Mouse (Mus musculus): Measurements from ENCODE around the gene Uri1. TPM values are rescaled to one million over a fixed set of nuclear protein-coding genes. Genes with fewer than 3 reads are reported as not detected.

Gene Uri1
- 41.3 and 54.3 TPM in 2 replicates for polyA plus RNA-seq (2011; ENCODE audit: insufficient read length, low read depth, missing spikeins)

DNA sequence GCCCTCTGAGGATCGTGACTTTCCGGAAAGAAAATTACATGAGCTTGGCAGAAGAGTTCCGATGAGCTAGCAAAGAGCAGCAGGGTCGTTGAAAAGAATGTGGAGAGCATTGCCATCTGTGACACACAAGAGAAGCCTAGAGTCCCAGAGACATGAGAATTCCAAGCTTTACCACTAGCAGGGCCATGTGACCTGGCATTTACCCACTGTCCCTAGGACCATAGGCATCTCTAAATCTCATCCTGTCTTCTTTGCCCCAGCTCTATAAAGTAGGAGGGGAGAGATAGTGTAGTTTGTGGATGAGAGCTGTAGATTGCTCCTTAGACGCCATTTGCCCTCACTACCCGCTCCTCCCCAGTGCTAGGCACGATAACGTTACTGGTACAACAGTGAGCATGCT, at the start of gene Uri1:
Gene Uri1 (minus strand): TSS at position 101 of the 400 bp plus-strand sequence.
- Histone ChIP-seq H3K4me3 (ENCODE audit: insufficient read depth, low read length) (no peak within 1 kb of the TSS), H3K27ac (ENCODE audit: insufficient read depth, low read length) (no peak within 1 kb of the TSS), H3K4me1 (ENCODE audit: control insufficient read depth, insufficient read depth, low read length) (no peaks in the 10 kb centered on the region)
- TF ChIP-seq CTCF (IDR thresholded peaks at IDR 0.05; ENCODE audit: borderline replicate concordance, insufficient read depth, low read length) (no peak), POLR2A (IDR thresholded peaks at IDR 0.05; ENCODE audit: low read depth, low read length) (no peak)

DNA sequence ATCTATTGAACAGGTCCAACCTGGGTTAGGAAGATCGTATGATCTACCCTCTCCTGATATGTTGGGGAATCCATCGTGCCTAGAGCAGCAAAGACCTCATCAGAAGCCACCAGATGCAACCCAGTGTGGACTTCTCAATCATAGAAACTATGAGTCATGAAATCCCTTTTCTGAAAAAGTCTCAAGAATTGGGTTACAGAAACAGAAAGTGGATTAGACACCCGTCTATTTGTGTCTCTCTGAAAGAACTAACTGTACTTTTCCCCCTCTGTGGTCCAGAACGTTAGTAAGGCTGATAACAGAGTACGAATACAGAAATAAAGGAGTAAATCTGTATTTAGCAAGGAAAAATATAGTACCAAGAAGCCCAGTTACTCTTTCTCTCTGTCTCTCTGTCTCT, 47.7 kb upstream of the Uri1 start:
- TF ChIP-seq POLR2A (IDR thresholded peaks at IDR 0.05; ENCODE audit: low read depth, low read length) (no peak), CTCF (IDR thresholded peaks at IDR 0.05; ENCODE audit: borderline replicate concordance, insufficient read depth, low read length) (no peak)
- Histone ChIP-seq H3K4me1 (ENCODE audit: control insufficient read depth, insufficient read depth, low read length) (peaks cover 3% of the 10 kb centered on the region; the same call in 1 of the 2 replicates), H3K4me3 (ENCODE audit: insufficient read depth, low read length) (no peak overlapping the region), H3K27ac (ENCODE audit: insufficient read depth, low read length) (no peak overlapping the region)

DNA sequence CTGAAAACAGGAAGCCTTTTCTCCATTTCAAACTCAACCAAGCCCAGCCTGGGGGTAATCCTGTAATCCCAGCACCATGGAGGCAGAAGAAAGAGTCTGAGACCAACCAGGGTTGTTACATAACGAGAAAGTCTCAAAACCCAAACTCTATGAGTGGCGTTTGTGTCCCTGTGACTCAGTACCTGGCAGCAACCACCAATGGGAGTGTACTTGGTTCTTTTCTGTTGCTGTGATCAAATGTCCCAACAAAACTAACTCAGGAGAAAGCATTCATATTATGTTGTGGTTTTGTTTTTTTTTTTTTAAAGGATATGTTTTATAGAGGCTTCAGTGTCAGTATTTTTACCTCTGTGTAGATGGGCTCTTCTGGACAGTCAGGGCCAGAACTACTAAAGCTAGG, 47.3 kb upstream of the Uri1 start:
- peaks cover 3% of the 10 kb centered on the region; the same call in 1 of the 2 replicates for H3K4me1 ChIP-seq (ENCODE audit: control insufficient read depth, insufficient read depth, low read length)
- H3K4me3 ChIP-seq (ENCODE audit: insufficient read depth, low read length), result no peak overlapping the region
- no peak overlapping the region for H3K27ac ChIP-seq (ENCODE audit: insufficient read depth, low read length)
- TF ChIP-seq CTCF (IDR thresholded peaks at IDR 0.05; ENCODE audit: borderline replicate concordance, insufficient read depth, low read length) (no peak), POLR2A (IDR thresholded peaks at IDR 0.05; ENCODE audit: low read depth, low read length) (no peak)

DNA sequence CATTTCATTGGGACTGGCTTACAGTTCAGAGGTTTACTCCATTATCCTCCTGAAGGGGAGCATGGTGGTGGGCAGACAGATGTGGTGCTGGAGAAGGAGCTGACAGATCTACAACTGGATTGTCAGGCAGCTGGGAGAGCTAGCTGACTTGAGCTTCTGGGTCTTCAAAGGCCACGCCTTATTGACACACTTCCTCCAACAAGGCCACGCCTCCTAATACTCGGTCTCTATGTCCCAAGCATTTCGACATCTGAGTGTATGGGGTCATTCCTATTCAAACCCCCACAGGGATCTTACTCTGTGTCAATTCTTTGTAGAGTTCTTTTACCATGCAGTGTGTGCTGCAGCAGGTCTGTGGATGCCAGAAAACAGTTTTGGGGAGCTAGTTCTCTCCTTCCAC, 41.1 kb upstream of the Uri1 start:
- Histone ChIP-seq H3K4me1 (ENCODE audit: control insufficient read depth, insufficient read depth, low read length) (0 out of 2 replicates have a peak, but pooled peaks cover 3% of the 10 kb centered on the region), H3K27ac (ENCODE audit: insufficient read depth, low read length) (no peak overlapping the region), H3K4me3 (ENCODE audit: insufficient read depth, low read length) (no peak overlapping the region)
- no peak for TF ChIP-seq CTCF (IDR thresholded peaks at IDR 0.05; ENCODE audit: borderline replicate concordance, insufficient read depth, low read length)
- TF ChIP-seq POLR2A (IDR thresholded peaks at IDR 0.05; ENCODE audit: low read depth, low read length), result no peak

DNA sequence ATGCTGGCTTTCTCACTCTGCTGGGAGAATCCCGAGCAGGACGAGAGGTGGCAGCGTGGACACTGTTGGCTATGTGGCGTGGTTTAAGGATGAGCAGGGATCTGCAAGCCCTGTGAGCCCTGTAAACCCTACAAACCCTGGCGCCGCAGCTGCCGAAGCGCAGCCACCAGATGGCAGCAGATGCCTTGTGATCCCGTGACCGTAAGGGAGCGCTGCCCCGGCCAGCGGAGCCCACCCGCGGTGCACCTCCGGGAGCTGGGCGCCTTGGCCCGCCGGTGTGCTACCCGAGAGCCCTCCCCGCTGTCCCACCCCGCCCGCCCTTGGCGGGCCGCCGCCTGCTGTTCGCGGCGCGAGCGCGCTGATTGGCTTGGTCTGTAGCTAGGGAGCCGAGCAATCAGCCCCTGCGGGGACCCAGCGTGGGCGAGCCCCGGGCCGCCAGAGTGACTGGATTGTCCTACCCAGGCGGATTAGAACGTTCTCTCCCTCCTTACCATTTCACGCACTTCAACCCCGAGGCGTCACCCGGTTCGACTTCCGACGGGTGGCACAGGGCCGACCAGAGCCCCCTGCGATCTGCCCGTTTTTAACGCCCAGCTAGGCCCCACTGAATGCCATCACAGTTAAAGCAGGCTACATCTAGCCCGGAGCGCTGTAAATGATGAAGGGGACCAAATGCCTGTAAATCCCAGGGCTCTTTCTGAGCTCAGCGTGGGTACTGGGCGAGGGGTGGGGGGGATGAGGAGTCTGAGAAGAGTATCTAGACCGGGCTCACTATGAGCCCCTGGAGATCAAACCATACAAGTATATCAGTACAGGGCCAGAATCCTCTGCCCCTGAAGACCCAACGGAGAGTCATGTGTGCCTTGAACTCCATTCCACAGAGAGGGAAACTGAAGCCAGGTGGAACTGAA, 38.0 kb upstream of the Uri1 start:
- H3K4me3 ChIP-seq (ENCODE audit: insufficient read depth, low read length), result peak overlapping the region; percentile 25
- no peaks in the 10 kb centered on the region for H3K4me1 ChIP-seq (ENCODE audit: control insufficient read depth, insufficient read depth, low read length)
- TF ChIP-seq CTCF (IDR thresholded peaks at IDR 0.05; ENCODE audit: borderline replicate concordance, insufficient read depth, low read length) (peak; percentile 96), POLR2A (IDR thresholded peaks at IDR 0.05; ENCODE audit: low read depth, low read length) (no peak; the same call in none of the 2 replicates)

DNA sequence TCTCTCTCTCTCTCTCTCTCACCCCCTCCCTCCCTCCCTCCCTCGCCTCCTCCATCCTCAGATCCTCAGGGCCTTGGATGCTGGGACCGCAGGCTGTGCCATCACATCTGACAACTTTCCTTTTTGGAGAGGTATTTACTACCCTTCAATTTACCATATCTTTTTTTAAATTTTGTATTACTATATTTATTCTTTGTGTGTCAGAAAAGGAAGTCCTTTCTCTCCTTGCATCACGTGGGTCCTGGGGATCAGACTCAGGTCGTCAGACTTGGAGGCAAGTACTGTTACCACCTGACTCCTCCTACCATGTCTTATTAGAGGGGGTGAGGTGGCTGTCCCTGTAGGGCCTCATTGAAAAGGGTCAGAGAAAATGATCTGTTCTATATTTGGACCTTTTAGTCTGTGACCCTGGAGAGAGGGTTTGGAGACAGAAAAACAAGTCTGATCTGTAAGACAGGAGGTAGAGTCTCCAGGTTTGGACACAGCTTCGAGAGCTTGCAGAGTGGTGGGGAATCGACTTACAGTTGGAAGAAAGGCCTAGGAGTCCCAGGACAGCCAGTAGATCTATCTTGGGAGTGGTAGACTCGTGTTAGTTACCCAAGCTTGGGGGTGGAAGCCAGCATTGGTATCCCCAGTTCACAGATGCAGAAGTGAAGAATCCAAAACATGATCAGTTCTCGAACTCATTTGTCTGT, 36.4 kb upstream of the Uri1 start:
- Histone ChIP-seq H3K27ac (ENCODE audit: insufficient read depth, low read length) (no peak overlapping the region), H3K4me1 (ENCODE audit: control insufficient read depth, insufficient read depth, low read length) (no peaks in the 10 kb centered on the region), H3K4me3 (ENCODE audit: insufficient read depth, low read length) (no peak overlapping the region)
- no peak for TF ChIP-seq CTCF (IDR thresholded peaks at IDR 0.05; ENCODE audit: borderline replicate concordance, insufficient read depth, low read length)
- TF ChIP-seq POLR2A (IDR thresholded peaks at IDR 0.05; ENCODE audit: low read depth, low read length), result no peak

More for the DNA sequence above, 38.0 kb upstream of the Uri1 start:
- H3K27ac ChIP-seq (ENCODE audit: insufficient read depth, low read length), result peak overlapping the region; percentile 36; the same call in 1 of the 2 replicates

DNA sequence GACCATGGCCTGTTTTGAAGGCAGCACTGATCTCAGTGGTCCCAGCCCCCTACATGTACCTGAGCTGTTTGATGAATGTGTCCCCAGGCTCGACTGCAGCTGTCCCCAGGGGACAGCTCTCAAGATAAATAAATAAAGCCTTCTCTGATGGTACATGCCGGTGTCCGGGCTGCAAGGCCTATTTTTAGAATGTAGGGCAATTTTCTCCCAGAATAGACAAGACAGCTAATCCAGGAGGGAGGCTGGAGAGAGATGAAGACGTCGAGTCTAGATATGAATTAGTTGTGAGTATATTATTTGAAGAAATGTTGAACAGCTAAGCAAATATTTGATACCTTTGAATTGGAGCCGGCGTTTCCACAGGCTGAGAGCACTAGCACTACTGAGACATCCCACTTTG, 35.7 kb upstream of the Uri1 start:
- TF ChIP-seq POLR2A (IDR thresholded peaks at IDR 0.05; ENCODE audit: low read depth, low read length) (no peak), CTCF (IDR thresholded peaks at IDR 0.05; ENCODE audit: borderline replicate concordance, insufficient read depth, low read length) (no peak)
- no peak overlapping the region for H3K27ac ChIP-seq (ENCODE audit: insufficient read depth, low read length)
- no peak overlapping the region for H3K4me3 ChIP-seq (ENCODE audit: insufficient read depth, low read length)
- no peaks in the 10 kb centered on the region for H3K4me1 ChIP-seq (ENCODE audit: control insufficient read depth, insufficient read depth, low read length)

DNA sequence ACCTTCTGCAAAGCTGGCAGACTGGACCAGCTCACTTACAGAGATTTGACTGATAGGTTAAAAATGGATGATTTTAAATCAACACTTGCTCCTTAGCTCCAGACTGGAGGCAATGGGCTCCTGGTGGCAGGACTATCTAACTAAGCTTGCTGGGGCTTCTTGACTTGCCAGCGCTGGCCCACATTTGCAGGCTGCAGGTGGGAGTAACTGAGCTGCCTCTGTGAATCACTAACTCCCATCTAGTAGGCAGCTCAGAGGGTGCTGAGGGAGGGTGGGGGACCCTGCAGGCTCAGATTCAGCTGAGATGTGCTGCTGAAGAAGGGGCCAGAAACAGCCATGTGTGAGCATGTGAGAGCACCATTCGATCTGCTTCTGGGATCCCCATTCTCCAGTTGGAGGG, 32.6 kb upstream of the Uri1 start:
- no peak for TF ChIP-seq CTCF (IDR thresholded peaks at IDR 0.05; ENCODE audit: borderline replicate concordance, insufficient read depth, low read length)
- no peak for TF ChIP-seq POLR2A (IDR thresholded peaks at IDR 0.05; ENCODE audit: low read depth, low read length)
- no peak overlapping the region for H3K27ac ChIP-seq (ENCODE audit: insufficient read depth, low read length)
- H3K4me1 ChIP-seq (ENCODE audit: control insufficient read depth, insufficient read depth, low read length), result no peaks in the 10 kb centered on the region
- no peak overlapping the region for H3K4me3 ChIP-seq (ENCODE audit: insufficient read depth, low read length)

DNA sequence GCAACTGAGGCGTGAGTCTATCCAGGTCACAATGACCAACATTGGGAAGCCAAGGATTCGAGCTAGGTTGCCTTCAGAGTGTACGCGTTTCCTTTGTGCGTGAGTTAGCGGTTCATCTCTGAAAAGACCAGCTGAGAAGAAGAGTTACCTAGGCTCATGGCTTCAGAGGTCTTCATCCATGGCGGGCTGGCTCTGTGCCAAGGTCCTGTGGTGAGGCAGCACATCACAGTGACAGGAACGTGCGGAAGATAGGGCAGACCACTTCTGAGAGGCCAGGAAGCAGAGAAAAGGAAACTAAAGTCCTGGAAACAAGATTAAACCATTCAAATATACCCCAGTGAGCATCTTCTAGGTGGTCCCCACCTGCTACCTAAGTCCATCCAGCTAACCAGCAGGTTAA, 30.9 kb upstream of the Uri1 start:
- no peak overlapping the region for H3K27ac ChIP-seq (ENCODE audit: insufficient read depth, low read length)
- no peak overlapping the region for H3K4me3 ChIP-seq (ENCODE audit: insufficient read depth, low read length)
- H3K4me1 ChIP-seq (ENCODE audit: control insufficient read depth, insufficient read depth, low read length), result no peaks in the 10 kb centered on the region
- TF ChIP-seq CTCF (IDR thresholded peaks at IDR 0.05; ENCODE audit: borderline replicate concordance, insufficient read depth, low read length), result no peak
- TF ChIP-seq POLR2A (IDR thresholded peaks at IDR 0.05; ENCODE audit: low read depth, low read length), result no peak
